Mouse (Mus musculus) midbrain, embryonic 16.5 days (tissue): ENCODE results near the gene Zfyve21. TPM values are rescaled to one million over a fixed set of nuclear protein-coding genes. Genes with fewer than 3 reads are reported as not detected.

Source experiments
- ATAC-seq: fragments of 200-750 bp; cut with Nextera tagmentation; 2 replicates; pipeline ENCODE4 v1.8.0; 2017; ENCODE audit warnings: moderate TSS enrichment
- H3K27ac ChIP-seq: fragments of 300-500 bp; sonication (generic); 2 replicates; pipeline ENCODE4 v1.5.1; 2014; ENCODE audit warnings: mild to moderate bottlenecking, low read length, mixed read lengths
- H3K27me3 ChIP-seq: fragments of 300-500 bp; sonication (generic); 2 replicates; pipeline ENCODE4 v1.6.1; 2014; ENCODE audit warnings: low read depth, low read length, mixed read lengths; ENCODE audit not compliant: control insufficient read depth, insufficient read depth
- H3K36me3 ChIP-seq: fragments of 300-500 bp; sonication (generic); 2 replicates; pipeline ENCODE4 v1.6.1; 2014; ENCODE audit warnings: mild to moderate bottlenecking, low read length, moderate library complexity, mixed read lengths; ENCODE audit not compliant: control insufficient read depth, insufficient read depth
- H3K4me1 ChIP-seq: fragments of 300-500 bp; sonication (generic); 2 replicates; pipeline ENCODE4 v1.6.1; 2014; ENCODE audit warnings: mild to moderate bottlenecking, low read length, mixed read lengths; ENCODE audit not compliant: control insufficient read depth, insufficient read depth
- H3K4me2 ChIP-seq: fragments of 300-500 bp; sonication (generic); 2 replicates; pipeline ENCODE4 v1.6.1; 2014; ENCODE audit warnings: mild to moderate bottlenecking, low read length, mixed read lengths
- H3K4me3 ChIP-seq: fragments of 300-500 bp; sonication (generic); 2 replicates; pipeline ENCODE4 v1.5.1; 2014; ENCODE audit warnings: low read depth, mild to moderate bottlenecking, low read length, moderate library complexity, mixed read lengths
- H3K9ac ChIP-seq: fragments of 300-500 bp; sonication (generic); 2 replicates; pipeline ENCODE4 v1.6.1; 2014; ENCODE audit warnings: low read depth, low read length, mixed read lengths
- H3K9me3 ChIP-seq: fragments of 300-500 bp; sonication (generic); replicated peaks from 2 replicates; pipeline ENCODE4 v1.6.1; 2014; ENCODE audit warnings: mild to moderate bottlenecking, low read length, mixed read lengths; ENCODE audit not compliant: control insufficient read depth, poor library complexity, severe bottlenecking
- WGBS: fragments of 180-500 bp; shearing (Covaris S2); extraction: QIAGEN DNeasy Blood & Tissue Kit; methylation state at CpG from one replicate; pipeline ENCODE4 v1.1.7; 2014; 5-methylcytosine and 5-hydroxymethylcytosine counted together
- polyA plus RNA-seq: library from polyadenylated mRNA; unstranded; fragments of >200 nt; fragmentation: Nextera tagmentation; extraction: Ambion mirVana; gene quantifications from 2 replicates; pipeline ENCODE4 v1.2.1, GENCODE M21; 2015

The Zfyve21 gene
- polyA plus RNA-seq, 1 experiment from 2014 or later = 35.1 TPM

DNA sequence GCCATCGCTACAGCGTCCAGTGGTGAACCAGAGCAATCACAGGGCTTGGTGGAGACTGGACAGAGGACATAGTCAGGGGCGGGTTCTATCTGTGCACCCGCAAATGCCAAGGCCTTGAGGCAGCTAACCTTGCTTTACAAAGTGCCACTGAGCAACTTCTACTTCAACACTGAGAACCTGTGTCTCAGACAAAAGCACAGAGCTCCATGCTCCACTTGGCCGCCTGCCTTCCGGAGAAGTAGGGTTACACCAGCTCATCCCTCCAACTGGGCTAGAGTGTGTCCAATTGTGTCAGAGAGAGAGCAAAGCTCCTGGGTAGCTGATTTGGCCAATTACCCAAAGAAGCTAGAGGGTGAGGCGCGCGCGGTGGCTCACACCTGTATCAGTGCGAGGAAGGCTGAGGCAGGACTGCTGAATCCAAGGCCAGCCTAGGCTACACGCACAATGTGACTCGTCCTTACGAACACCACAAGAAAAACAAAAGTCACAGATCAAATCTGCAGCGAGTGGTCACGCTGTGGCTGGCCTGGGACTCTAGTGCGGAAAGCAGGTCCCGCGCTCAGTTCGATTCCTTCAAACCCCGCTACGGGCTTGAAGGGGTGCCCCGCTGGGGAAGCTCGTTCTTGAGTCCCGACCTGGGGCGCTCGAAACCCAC is 732 bp upstream of the Zfyve21 start:
- Histone ChIP-seq H3K27me3 (no peaks in the 10 kb centered on the region), H3K27ac (no peak overlapping the region), H3K9me3 (no peaks in the 10 kb centered on the region), H3K36me3 (no peaks in the 10 kb centered on the region), H3K9ac (peak overlapping the region; percentile 42), H3K4me2 (peak overlapping the region; percentile 80), H3K4me1 (peaks cover 16% of the 10 kb centered on the region), H3K4me3 (peak overlapping the region; percentile 53)
- peak; percentile 5 for ATAC-seq
- WGBS = 4% methylated on average over 25 of the region's 27 CpGs

DNA sequence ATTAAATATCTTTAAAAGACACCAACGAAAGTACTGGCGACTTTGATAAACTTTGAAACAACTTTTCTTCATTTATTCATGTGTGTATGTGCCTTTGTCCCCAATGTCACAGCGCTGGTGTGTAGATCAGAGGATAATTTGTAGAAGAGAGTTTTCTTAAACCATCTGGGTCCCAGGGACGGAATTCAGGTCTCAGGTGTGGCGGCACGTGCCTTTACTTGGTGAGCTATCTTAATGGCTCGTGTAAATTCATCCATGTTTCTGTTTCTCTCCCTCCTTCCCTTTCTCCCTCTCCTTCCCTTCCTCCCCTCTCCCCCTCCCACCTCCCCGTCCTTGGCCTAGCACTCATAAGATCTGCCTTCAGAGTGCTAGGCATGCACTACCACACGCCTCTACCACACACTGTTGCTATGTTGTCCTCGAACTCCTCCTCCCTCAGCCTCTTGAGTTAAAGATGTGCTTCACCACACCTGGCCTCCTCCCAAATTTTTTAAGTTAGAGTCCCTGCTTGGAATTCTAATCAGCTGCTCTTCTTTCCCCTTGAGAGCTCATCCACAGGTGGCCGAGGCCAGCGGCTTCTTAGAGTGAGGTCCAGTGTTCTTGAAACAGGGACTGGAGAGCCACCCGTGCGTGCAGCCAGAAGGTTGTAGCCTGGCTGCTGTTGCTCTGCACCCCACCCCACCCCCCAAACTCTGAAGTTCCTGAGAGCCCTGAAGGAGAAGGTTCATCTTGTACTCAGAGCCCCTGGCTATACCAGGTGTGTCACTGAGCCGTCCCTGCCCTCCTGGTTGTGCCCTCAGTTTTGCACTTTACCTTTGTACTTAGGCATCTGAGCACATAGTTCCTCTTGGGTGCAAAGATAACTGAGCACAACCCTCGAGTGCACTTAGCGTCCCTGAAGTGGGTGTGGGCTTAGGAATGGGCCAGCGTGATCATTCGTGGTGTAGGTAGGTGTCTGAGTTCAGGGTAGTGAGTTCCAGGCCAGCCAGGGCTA is 1.1 kb downstream of the Zfyve21 start:
- H3K4me2 ChIP-seq = peak overlapping the region; percentile 94
- H3K36me3 ChIP-seq = no peaks in the 10 kb centered on the region
- H3K9me3 ChIP-seq = no peaks in the 10 kb centered on the region
- H3K9ac ChIP-seq = peak overlapping the region; percentile 77
- no peak overlapping the region for H3K27ac ChIP-seq
- no peaks in the 10 kb centered on the region for H3K27me3 ChIP-seq
- peak overlapping the region; percentile 76 for H3K4me3 ChIP-seq
- 25% methylated on average over 19 of the region's 19 CpGs for WGBS
- peaks cover 13% of the 10 kb centered on the region for H3K4me1 ChIP-seq
- ATAC-seq = no peak

DNA sequence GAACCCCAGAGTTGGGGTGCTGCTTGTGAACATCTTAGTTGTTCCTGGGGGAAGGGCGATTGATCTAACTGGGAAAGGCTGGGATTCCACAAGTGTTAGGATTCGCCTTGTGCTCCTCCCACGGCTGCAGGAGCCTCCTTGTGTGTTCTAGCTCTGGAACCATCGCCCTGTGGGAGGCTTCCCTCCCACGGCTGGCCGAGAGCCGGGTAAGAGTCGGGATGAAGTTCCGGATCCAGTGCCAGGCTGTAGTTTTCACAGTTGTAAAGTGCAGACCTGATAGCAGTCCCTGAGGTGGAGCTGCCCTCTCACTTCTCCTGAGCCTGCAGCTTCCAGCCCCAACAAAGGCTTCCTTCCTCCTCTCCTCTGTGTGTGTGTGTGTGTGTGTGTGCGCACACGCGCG is 2.6 kb downstream of the Zfyve21 start:
- H3K27me3 ChIP-seq = no peaks in the 10 kb centered on the region
- no peak overlapping the region for H3K27ac ChIP-seq
- no peaks in the 10 kb centered on the region for H3K9me3 ChIP-seq
- H3K9ac ChIP-seq = no peak overlapping the region
- H3K4me2 ChIP-seq = peak overlapping the region; percentile 15; the same call in 1 of the 2 replicates
- no peak overlapping the region for H3K4me3 ChIP-seq
- no peaks in the 10 kb centered on the region for H3K36me3 ChIP-seq
- peaks cover 13% of the 10 kb centered on the region for H3K4me1 ChIP-seq
- 60% methylated on average over 13 of the region's 13 CpGs for WGBS
- no peak for ATAC-seq

DNA sequence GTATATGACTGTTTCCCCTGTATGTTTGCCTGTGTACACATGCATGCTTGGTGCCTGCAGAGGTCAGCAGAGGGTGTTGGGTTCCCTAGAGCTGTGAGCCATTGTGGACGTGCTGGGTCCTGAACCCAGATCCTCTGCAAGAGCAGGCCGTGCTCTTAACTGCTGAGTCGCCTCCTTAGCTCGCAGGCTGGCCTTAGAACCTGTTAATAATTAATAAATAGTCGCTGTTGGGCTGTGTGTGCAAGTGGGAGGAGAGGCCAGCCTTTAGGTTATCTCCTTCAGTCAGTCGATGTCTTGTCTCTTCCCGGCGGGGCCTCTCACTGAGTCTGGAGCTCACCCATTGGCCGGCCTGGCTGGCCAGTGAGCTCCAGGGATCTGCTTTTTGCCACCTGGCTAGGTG is 3.0 kb downstream of the Zfyve21 start:
- no peak overlapping the region for H3K4me3 ChIP-seq
- H3K27ac ChIP-seq = no peak overlapping the region
- H3K4me1 ChIP-seq = peaks cover 13% of the 10 kb centered on the region
- H3K4me2 ChIP-seq = no peak overlapping the region
- ATAC-seq = no peak
- 87% methylated on average over 9 of the region's 9 CpGs for WGBS
- no peaks in the 10 kb centered on the region for H3K9me3 ChIP-seq
- H3K9ac ChIP-seq = no peak overlapping the region
- H3K36me3 ChIP-seq = no peaks in the 10 kb centered on the region
- no peaks in the 10 kb centered on the region for H3K27me3 ChIP-seq

DNA sequence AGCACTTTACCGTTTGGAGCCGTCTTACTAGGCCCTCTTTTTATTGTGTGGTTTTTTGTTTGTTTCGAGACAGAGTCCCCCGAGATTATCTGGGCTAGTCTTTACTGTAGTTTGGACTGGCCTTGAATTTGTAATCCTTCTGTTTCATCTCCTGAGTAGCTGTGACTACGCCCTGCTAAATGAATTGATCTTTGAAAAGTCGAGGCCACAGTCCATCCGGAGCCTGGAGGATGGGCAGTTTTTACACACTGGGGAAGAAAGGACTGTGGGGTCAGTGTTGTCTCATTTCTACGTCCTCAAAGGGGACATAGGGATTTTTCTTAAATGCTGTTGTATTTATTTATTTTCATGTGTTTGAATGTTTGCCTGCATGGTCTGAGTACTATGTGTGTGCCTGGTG is 4.0 kb downstream of the Zfyve21 start:
- H3K9me3 ChIP-seq = no peaks in the 10 kb centered on the region
- H3K27ac ChIP-seq = no peak overlapping the region
- no peak overlapping the region for H3K4me3 ChIP-seq
- no peaks in the 10 kb centered on the region for H3K27me3 ChIP-seq
- peaks cover 12% of the 10 kb centered on the region for H3K4me1 ChIP-seq
- no peaks in the 10 kb centered on the region for H3K36me3 ChIP-seq
- no peak overlapping the region for H3K9ac ChIP-seq
- 82% methylated on average over 8 of the region's 8 CpGs for WGBS
- H3K4me2 ChIP-seq = no peak overlapping the region
- no peak for ATAC-seq

DNA sequence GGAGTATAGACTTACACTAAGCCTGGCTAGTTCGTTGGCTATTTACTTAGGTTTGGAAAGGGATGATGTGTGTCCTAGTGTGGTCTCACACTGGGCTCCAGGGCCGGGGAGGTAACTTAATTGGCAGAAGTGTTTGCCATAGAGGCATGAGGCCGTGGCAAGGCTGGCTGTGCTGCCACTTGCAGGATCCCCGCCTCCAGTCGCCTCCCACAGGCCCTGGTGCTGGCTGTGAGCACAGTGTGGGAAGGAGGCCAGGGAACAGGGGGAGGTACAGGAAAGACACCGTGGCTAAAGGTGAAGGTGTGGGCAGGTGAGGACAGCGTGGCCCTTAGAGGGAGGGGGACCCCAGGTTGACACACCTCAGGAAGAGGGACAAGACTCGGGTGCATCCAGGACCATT is 6.0 kb downstream of the Zfyve21 start:
- no peak for ATAC-seq
- H3K27ac ChIP-seq = no peak overlapping the region
- H3K9me3 ChIP-seq = no peaks in the 10 kb centered on the region
- H3K4me3 ChIP-seq = no peak overlapping the region
- no peak overlapping the region for H3K4me2 ChIP-seq
- peaks cover 4% of the 10 kb centered on the region for H3K4me1 ChIP-seq
- 69% methylated on average over 8 of the region's 8 CpGs for WGBS
- H3K27me3 ChIP-seq = no peaks in the 10 kb centered on the region
- no peak overlapping the region for H3K9ac ChIP-seq
- peaks cover 5% of the 10 kb centered on the region for H3K36me3 ChIP-seq

DNA sequence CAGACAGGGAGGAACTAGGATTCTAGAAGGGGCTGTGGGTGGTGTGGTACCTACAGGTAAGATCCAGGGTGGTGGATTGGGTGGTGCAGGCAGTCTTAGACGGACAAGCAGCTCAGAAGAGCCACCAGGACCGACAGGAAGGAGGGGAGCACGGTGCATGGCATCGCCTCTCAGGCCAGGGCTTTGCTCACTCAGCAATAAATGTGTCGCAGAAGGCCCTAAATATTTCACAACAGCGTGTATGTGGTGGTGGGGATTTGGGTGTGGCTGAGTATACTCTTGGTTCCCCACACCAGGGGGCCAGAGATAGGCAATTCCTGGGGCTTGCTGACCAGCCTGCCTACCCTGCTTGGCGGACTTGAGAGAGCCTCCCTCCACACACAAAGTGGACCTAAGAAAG is 6.7 kb downstream of the Zfyve21 start:
- Histone ChIP-seq H3K9me3 (no peaks in the 10 kb centered on the region), H3K27ac (no peak overlapping the region), H3K4me1 (no peaks in the 10 kb centered on the region; the same call in 1 of the 2 replicates), H3K36me3 (peaks cover 5% of the 10 kb centered on the region), H3K27me3 (no peaks in the 10 kb centered on the region), H3K4me2 (no peak overlapping the region), H3K4me3 (no peak overlapping the region), H3K9ac (no peak overlapping the region)
- no peak for ATAC-seq
- WGBS = 90% methylated on average over 7 of the region's 7 CpGs

DNA sequence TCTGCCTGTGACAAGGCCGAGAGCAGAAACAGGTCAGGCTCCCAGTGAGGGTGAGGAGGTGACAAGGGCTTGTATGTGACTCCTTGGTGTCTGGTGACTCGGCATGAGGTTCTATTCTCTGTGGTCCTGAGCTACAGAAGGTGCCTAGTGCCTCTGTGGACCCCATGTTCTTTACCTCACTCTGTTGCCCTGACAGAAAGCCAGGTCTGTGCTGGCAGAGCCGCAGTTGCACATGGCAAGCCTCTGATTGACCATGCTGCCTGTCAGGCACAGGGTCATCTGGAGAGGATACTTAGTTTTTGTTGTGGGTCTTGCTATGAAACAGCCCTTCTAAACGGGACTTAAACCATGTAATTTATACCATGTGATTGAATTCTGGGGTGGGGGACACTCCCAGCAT is 8.0 kb downstream of the Zfyve21 start:
- no peak overlapping the region for H3K27ac ChIP-seq
- no peak overlapping the region for H3K4me3 ChIP-seq
- no peaks in the 10 kb centered on the region for H3K4me1 ChIP-seq
- no peaks in the 10 kb centered on the region for H3K9me3 ChIP-seq
- H3K27me3 ChIP-seq = no peaks in the 10 kb centered on the region
- H3K36me3 ChIP-seq = peaks cover 8% of the 10 kb centered on the region
- H3K9ac ChIP-seq = no peak overlapping the region
- ATAC-seq = no peak
- no peak overlapping the region for H3K4me2 ChIP-seq
- WGBS = 72% methylated on average over 4 of the region's 4 CpGs

DNA sequence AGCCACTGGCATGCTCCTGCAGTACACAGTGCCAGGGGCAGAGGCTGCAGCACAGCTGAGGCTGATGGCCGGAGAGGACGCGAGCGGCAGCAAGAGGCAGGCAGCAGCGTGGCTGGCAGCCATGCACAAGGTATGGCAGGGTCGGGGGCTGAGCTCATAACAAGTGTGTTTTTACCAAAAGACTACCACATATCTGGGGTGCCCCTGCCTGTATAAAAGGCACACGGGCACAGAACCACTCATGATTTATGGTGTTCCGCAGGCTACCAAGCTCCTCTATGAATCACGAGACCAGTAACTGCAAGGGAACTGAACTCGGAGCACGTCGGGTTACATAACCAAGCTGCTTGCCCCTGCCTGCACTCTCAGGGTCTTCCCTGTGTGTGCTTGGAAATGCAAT is 13.6 kb downstream of the Zfyve21 start:
- WGBS = 94% methylated on average over 12 of the region's 12 CpGs

More for the DNA sequence above, 13.6 kb downstream of the Zfyve21 start:
- Histone ChIP-seq H3K4me3 (no peak overlapping the region), H3K4me1 (no peaks in the 10 kb centered on the region), H3K9me3 (no peaks in the 10 kb centered on the region), H3K36me3 (peaks cover 26% of the 10 kb centered on the region), H3K27ac (no peak overlapping the region), H3K4me2 (no peak overlapping the region), H3K27me3 (no peaks in the 10 kb centered on the region), H3K9ac (no peak overlapping the region)
- no peak for ATAC-seq
